Mouse (Mus musculus) spleen, adult 2 months (tissue): ENCODE data around the gene Acp5.

ENCODE experiments used
- CTCF ChIP-seq: fragments of 200-500 bp; IDR thresholded peaks from 2 replicates; pipeline ENCODE4 v1.5.1; 2011; ENCODE audit warnings: mild to moderate bottlenecking, inconsistent platforms; ENCODE audit not compliant: insufficient read depth, insufficient read length, insufficient replicate concordance; ENCODE audit errors: extremely low read depth
- POLR2A ChIP-seq: fragments of 200-500 bp; IDR thresholded peaks from 2 replicates; pipeline ENCODE4 v1.6.1; 2011; ENCODE audit warnings: low read depth, low read length, inconsistent platforms

- TF ChIP-seq CTCF (peak; percentile 81; the same call in 1 of the 2 replicates), POLR2A (no peak)
Measured at GRCm38 (mm10) chr9:22143108-22144037, 7.9 kb upstream of the Acp5 start.
